Mouse (Mus musculus): ENCODE results near the gene Ssbp2.

The Ssbp2 gene

GRCm38 (mm10) chr13:91459896-91460620 lies at the start of gene Ssbp2:
Gene Ssbp2, plus strand, starts transcription at chr13:91460283.
- no peak for DNase-seq

GRCm38 (mm10) chr13:91413752-91414503 lies 46.2 kb upstream of the Ssbp2 start:
- DNase-seq = no peak

GRCm38 (mm10) chr13:91415896-91416295 lies 44.2 kb upstream of the Ssbp2 start:
- no peak for DNase-seq

GRCm38 (mm10) chr13:91416698-91417097 lies 43.4 kb upstream of the Ssbp2 start:
- no peak for DNase-seq

GRCm38 (mm10) chr13:91421387-91421949 lies 38.6 kb upstream of the Ssbp2 start:
- DNase-seq = peak; percentile 82

GRCm38 (mm10) chr13:91430867-91431266 lies 29.2 kb upstream of the Ssbp2 start:
- DNase-seq = no peak

GRCm38 (mm10) chr13:91431392-91432355 lies 28.4 kb upstream of the Ssbp2 start:
- DNase-seq = no peak

GRCm38 (mm10) chr13:91433021-91433420 lies 27.1 kb upstream of the Ssbp2 start:
- no peak for DNase-seq

- no peak for DNase-seq
Observed at GRCm38 (mm10) chr13:91437931-91438330, 22.2 kb upstream of the Ssbp2 start.

GRCm38 (mm10) chr13:91441476-91441875 lies 18.6 kb upstream of the Ssbp2 start:
- DNase-seq = no peak

GRCm38 (mm10) chr13:91446728-91447127 lies 13.4 kb upstream of the Ssbp2 start:
- no peak for DNase-seq

- no peak for DNase-seq
Observed at GRCm38 (mm10) chr13:91448936-91449335, 11.1 kb upstream of the Ssbp2 start.

GRCm38 (mm10) chr13:91451405-91452166 lies 8.5 kb upstream of the Ssbp2 start:
- no peak for DNase-seq

GRCm38 (mm10) chr13:91452269-91452668 lies 7.8 kb upstream of the Ssbp2 start:
- DNase-seq = no peak

GRCm38 (mm10) chr13:91453236-91453635 lies 6.8 kb upstream of the Ssbp2 start:
- DNase-seq = no peak

- DNase-seq = no peak
Observed at GRCm38 (mm10) chr13:91456041-91456440, 4.0 kb upstream of the Ssbp2 start.

GRCm38 (mm10) chr13:91456735-91457134 lies 3.3 kb upstream of the Ssbp2 start:
- DNase-seq = no peak

GRCm38 (mm10) chr13:91457974-91458373 lies 2.1 kb upstream of the Ssbp2 start:
- no peak for DNase-seq

- DNase-seq = no peak
Observed at GRCm38 (mm10) chr13:91459489-91459888, 594 bp upstream of the Ssbp2 start.

- peak; percentile 98 for DNase-seq
Observed at GRCm38 (mm10) chr13:91460621-91461284, 670 bp downstream of the Ssbp2 start.

- DNase-seq = no peak
Observed at GRCm38 (mm10) chr13:91461299-91461698, 1.2 kb downstream of the Ssbp2 start.
